Mouse (Mus musculus) small intestine, adult 2 months (tissue): ENCODE results near the gene Snap25.

Source experiments
- CTCF ChIP-seq: fragments of 200-500 bp; IDR thresholded peaks from 2 replicates; pipeline ENCODE4 v1.5.1; 2012; ENCODE audit warnings: low read depth, mild to moderate bottlenecking, control low read depth, inconsistent platforms, low read length, moderate library complexity, mixed read lengths; ENCODE audit not compliant: insufficient replicate concordance, insufficient read length; ENCODE audit errors: extremely low read depth
- POLR2A ChIP-seq: fragments of 200-500 bp; IDR thresholded peaks from 2 replicates; pipeline ENCODE4 v1.6.1; 2012; ENCODE audit warnings: low read depth, mild to moderate bottlenecking, control low read depth, inconsistent platforms, low read length, moderate library complexity

GRCm38 (mm10) chr2:136788379-136788778 is 75.1 kb downstream of the Snap25 start:
- no peak for TF ChIP-seq CTCF
- no peak for TF ChIP-seq POLR2A
